Mouse (Mus musculus): ENCODE measurements around the gene Slc51a. TPM values are rescaled to one million over a fixed set of nuclear protein-coding genes. Genes with fewer than 3 reads are reported as not detected.

Gene Slc51a
- total and polyA plus RNA-seq, 2 experiments from 2014 or later = 0.13 TPM; not detected in 1

DNA sequence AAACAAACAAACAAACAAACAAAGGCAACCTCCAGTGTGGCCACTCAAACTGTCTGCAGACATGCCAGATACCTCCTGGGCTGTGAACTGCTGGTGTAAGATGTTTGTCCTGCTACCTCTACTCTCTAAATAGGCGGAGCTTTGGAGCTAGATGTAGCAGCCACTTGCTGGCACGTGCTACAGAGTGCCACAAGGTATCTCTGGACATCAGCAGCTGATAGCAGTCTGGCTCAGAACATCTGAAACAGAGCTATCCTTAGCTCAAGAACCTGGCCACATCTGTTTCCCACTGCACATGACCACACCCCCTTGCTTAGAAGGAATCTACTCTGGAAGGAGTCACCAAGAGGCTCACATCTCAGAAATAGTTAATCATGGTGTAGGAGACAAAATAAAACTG is 2.5 kb downstream of the Slc51a start:
- TF ChIP-seq CTCF (IDR thresholded peaks at IDR 0.05; ENCODE audit: low read depth) = no peak
- Histone ChIP-seq H3K9ac (no peak overlapping the region), H3K27me3 (ENCODE audit: insufficient read depth, low read length) (no peaks in the 10 kb centered on the region), H3K9me3 (ENCODE audit: low read length) (no peaks in the 10 kb centered on the region), H3K4me2 (ENCODE audit: low read depth) (no peak overlapping the region), H3K4me1 (ENCODE audit: insufficient read depth) (no peaks in the 10 kb centered on the region), H3K4me3 (ENCODE audit: low read depth, low read length) (no peak overlapping the region), H3K36me3 (ENCODE audit: insufficient read depth) (no peaks in the 10 kb centered on the region), H3K27ac (ENCODE audit: low read depth, low read length) (no peak overlapping the region)
- ATAC-seq = no peak
- no peak for DNase-seq
- WGBS = 68% methylated on average over 2 of the region's 2 CpGs

DNA sequence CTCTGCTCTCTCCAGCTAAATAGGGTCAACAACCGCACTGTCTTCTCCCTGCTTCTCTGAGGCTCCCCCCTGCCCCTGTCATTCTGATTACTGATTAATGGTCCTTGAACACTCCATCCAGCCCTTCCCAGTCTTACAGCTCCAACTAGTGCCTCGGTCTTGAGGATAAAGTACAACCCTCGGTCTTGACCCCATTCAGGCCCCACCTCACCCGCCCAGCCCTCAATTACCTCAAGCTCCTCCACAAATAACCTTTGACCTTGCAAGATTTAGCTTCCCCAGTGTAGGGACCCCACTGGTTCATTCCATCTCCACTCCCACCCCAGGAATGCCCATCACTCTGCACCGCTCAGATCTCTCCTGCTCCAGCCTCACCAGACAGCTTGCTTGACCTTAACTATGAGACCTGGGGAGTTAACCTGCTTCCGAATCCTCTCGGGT is 3.2 kb downstream of the Slc51a start:
- Histone ChIP-seq H3K9me3 (ENCODE audit: low read length) (no peaks in the 10 kb centered on the region), H3K4me2 (ENCODE audit: low read depth) (no peak overlapping the region), H3K27me3 (ENCODE audit: insufficient read depth, low read length) (no peaks in the 10 kb centered on the region), H3K9ac (no peak overlapping the region), H3K4me1 (ENCODE audit: insufficient read depth) (no peaks in the 10 kb centered on the region), H3K27ac (ENCODE audit: low read depth, low read length) (no peak overlapping the region), H3K36me3 (ENCODE audit: insufficient read depth) (no peaks in the 10 kb centered on the region), H3K4me3 (ENCODE audit: low read depth, low read length) (no peak overlapping the region)
- 57% methylated on average over 7 of the region's 7 CpGs for WGBS
- TF ChIP-seq CTCF (IDR thresholded peaks at IDR 0.05; ENCODE audit: low read depth) = no peak
- no peak for DNase-seq
- no peak for ATAC-seq

DNA sequence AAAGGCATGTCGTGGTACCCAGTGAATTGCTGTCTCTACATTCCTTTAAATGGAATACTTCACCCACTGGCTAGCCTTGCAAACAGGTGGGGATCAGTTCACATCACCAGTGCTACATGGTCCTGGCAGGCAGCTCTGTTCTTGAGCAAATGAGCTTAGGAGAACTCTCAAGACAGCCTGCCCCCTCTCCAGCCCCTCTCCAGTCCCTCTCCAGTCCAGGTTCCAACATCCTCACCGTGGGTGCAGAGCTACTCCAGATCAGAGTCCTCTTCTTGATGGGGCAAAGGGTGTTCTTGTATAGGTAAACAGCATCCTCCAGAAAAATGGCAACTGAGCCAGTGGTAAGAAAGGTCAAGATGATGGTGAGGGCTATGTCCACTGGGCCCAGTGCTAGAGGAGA is 8.3 kb downstream of the Slc51a start:
- Histone ChIP-seq H3K9me3 (ENCODE audit: low read length) (no peaks in the 10 kb centered on the region), H3K27me3 (ENCODE audit: insufficient read depth, low read length) (no peaks in the 10 kb centered on the region), H3K36me3 (ENCODE audit: insufficient read depth) (no peaks in the 10 kb centered on the region), H3K27ac (ENCODE audit: low read depth, low read length) (no peak overlapping the region), H3K4me1 (ENCODE audit: insufficient read depth) (no peaks in the 10 kb centered on the region), H3K9ac (no peak overlapping the region), H3K4me3 (ENCODE audit: low read depth, low read length) (no peak overlapping the region), H3K4me2 (ENCODE audit: low read depth) (no peak overlapping the region)
- TF ChIP-seq CTCF (IDR thresholded peaks at IDR 0.05; ENCODE audit: low read depth) = no peak
- ATAC-seq = no peak
- DNase-seq = no peak
- 75% methylated on average over 2 of the region's 2 CpGs for WGBS

DNA sequence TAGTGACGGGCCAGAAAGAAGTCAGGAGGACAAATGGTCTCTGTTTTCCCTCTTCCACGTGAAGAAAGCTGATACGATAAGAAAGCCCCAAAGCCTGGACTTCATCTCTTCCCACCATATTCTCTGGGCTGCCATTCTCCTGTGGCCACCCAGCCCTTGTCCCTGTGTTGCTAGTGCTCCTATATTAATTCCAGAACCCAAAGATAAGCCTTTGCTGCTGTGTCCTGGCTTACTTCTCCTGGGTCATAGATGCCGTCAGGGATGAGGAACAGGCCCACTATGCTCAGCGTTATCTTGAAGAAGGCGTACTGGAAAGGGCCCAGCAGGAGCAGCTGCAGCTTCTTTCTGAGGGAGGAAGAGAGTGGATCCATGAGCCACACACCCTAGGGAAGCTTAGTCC is 10.4 kb downstream of the Slc51a start:
- 91% methylated on average over 6 of the region's 6 CpGs for WGBS
- H3K27me3 ChIP-seq (ENCODE audit: insufficient read depth, low read length) = no peaks in the 10 kb centered on the region
- H3K4me2 ChIP-seq (ENCODE audit: low read depth) = no peak overlapping the region
- H3K27ac ChIP-seq (ENCODE audit: low read depth, low read length) = no peak overlapping the region
- H3K9me3 ChIP-seq (ENCODE audit: low read length) = no peaks in the 10 kb centered on the region
- no peak overlapping the region for H3K4me3 ChIP-seq (ENCODE audit: low read depth, low read length)
- no peaks in the 10 kb centered on the region for H3K4me1 ChIP-seq (ENCODE audit: insufficient read depth)
- TF ChIP-seq CTCF (IDR thresholded peaks at IDR 0.05; ENCODE audit: low read depth) = no peak
- peaks cover 12% of the 10 kb centered on the region for H3K36me3 ChIP-seq (ENCODE audit: insufficient read depth)
- no peak for DNase-seq
- no peak for ATAC-seq
- no peak overlapping the region for H3K9ac ChIP-seq

DNA sequence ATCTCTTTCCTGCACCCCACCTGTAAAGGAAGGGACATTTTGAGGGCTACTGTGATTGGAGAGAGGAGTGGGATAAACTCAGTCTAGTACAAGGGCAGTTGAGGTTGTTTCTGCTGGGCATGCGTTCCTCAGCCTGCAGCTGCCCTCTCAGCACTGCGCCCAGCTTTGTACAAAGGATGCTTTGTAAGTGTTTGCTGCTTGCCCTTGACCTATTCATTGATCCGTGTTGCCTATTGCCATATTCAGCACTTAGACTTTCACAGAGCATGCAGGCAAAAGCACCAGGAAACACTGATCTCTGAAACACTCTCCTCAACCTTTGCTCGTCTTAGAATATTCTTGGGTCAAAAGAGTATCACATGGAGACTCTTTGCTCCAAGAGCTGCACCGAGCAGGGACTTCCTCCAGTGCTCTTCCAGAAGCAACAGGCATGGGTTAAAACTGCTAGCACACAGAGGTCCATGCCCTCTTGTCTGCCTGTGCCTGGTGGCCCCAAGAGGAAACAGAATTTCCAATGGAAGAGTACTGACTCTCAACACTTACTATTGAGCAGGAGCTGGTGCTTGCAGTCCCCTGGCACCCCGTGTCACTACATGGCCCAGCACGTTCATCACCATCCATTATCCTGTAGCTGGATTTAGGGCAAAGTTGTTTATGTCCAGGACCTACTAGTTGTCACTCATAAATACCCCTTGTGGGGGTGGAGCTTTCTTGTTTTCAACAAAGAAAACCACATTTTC is 15.2 kb downstream of the Slc51a start:
- Histone ChIP-seq H3K27ac (ENCODE audit: low read depth, low read length) (no peak overlapping the region), H3K9me3 (ENCODE audit: low read length) (no peaks in the 10 kb centered on the region), H3K4me2 (ENCODE audit: low read depth) (no peak overlapping the region), H3K9ac (no peak overlapping the region), H3K27me3 (ENCODE audit: insufficient read depth, low read length) (no peaks in the 10 kb centered on the region), H3K4me3 (ENCODE audit: low read depth, low read length) (no peak overlapping the region), H3K36me3 (ENCODE audit: insufficient read depth) (peaks cover 53% of the 10 kb centered on the region), H3K4me1 (ENCODE audit: insufficient read depth) (no peaks in the 10 kb centered on the region)
- ATAC-seq = no peak
- TF ChIP-seq CTCF (IDR thresholded peaks at IDR 0.05; ENCODE audit: low read depth) = no peak
- no peak for DNase-seq
- WGBS = 69% methylated on average over 7 of the region's 7 CpGs

DNA sequence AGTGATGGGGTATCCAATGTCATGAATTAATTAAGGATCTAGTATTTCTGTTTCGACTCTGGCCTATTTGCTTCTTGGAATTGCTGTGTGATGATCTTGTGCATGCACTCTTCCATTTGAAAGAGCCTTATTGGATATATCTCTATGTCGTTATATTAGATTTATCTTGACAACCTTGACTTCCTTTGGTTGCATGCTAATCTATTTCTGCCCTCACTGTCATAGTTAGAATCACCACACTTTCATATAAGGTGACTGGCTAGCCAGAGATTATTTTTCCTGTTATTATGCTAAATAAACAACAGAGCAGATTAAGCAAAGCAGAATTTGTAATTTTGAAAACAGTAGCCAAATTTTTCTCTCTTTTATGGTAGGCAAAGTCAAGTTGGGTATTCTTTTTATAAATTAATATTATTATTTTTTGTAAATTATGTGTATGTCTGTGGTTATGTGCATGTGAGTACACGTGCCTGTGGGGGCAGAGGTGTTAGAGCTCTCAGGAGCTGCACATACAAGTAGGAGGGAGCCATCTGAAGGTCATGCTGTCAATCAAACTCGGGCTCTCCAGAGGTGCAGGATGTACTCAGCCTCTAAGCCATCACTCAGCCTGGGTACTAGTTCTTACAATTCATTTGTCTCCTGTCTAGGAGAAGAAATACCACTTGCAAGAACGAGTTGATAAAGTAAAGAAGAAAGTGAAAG is 18.1 kb downstream of the Slc51a start:
- Histone ChIP-seq H3K4me2 (ENCODE audit: low read depth) (no peak overlapping the region), H3K9ac (no peak overlapping the region), H3K27ac (ENCODE audit: low read depth, low read length) (no peak overlapping the region), H3K9me3 (ENCODE audit: low read length) (no peaks in the 10 kb centered on the region), H3K27me3 (ENCODE audit: insufficient read depth, low read length) (no peaks in the 10 kb centered on the region), H3K36me3 (ENCODE audit: insufficient read depth) (peaks cover 63% of the 10 kb centered on the region), H3K4me1 (ENCODE audit: insufficient read depth) (no peaks in the 10 kb centered on the region), H3K4me3 (ENCODE audit: low read depth, low read length) (no peak overlapping the region)
- DNase-seq = no peak
- TF ChIP-seq CTCF (IDR thresholded peaks at IDR 0.05; ENCODE audit: low read depth) = no peak
- no peak for ATAC-seq
- 86% methylated on average over 5 of the region's 5 CpGs for WGBS

DNA sequence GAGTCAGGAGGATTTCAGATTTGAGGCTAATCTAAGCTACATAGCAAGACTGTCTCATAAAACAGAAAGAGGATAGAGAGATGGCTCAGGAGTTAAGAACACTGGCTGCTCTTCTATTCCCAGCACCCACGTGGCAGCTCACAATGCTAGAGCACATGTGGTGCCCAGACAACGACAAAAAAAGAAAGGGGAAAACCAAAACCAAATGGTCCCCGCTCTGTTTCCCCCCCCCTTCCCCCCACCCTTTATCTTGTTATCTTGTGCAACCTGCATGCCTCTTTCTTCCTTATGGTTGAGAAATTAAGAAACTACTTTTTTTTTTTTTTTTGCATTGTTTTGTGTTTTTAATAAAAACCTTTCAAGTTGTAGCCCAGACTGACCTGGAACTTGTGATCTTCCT is 19.2 kb downstream of the Slc51a start:
- H3K36me3 ChIP-seq (ENCODE audit: insufficient read depth) = peaks cover 68% of the 10 kb centered on the region

More for the DNA sequence above, 19.2 kb downstream of the Slc51a start:
- TF ChIP-seq CTCF (IDR thresholded peaks at IDR 0.05; ENCODE audit: low read depth) = no peak
- Histone ChIP-seq H3K4me2 (ENCODE audit: low read depth) (no peak overlapping the region), H3K9me3 (ENCODE audit: low read length) (no peaks in the 10 kb centered on the region), H3K27me3 (ENCODE audit: insufficient read depth, low read length) (no peaks in the 10 kb centered on the region), H3K9ac (no peak overlapping the region), H3K27ac (ENCODE audit: low read depth, low read length) (no peak overlapping the region), H3K4me3 (ENCODE audit: low read depth, low read length) (no peak overlapping the region), H3K4me1 (ENCODE audit: insufficient read depth) (no peaks in the 10 kb centered on the region)
- WGBS = 79% methylated on average over 3 of the region's 3 CpGs
- DNase-seq (no peak), ATAC-seq (no peak)
